Mouse (Mus musculus) neural tube, embryonic 13.5 days (tissue): Measurements from ENCODE around the gene Kcnc3. TPM values are rescaled to one million over a fixed set of nuclear protein-coding genes. Genes with fewer than 3 reads are reported as not detected.

Experiments used
- ATAC-seq: fragments of 200-750 bp; cut with Nextera tagmentation; 2 replicates; pipeline ENCODE4 v1.8.0; 2017; ENCODE audit warnings: low read depth, mild to moderate bottlenecking, moderate TSS enrichment, moderate library complexity
- H3K27ac ChIP-seq: fragments of 300-500 bp; sonication (generic); replicated peaks from 2 replicates; pipeline ENCODE4 v1.5.1; 2015; ENCODE audit warnings: moderate library complexity, mild to moderate bottlenecking, inconsistent platforms
- H3K27me3 ChIP-seq: fragments of 300-500 bp; sonication (generic); 2 replicates; pipeline ENCODE4 v1.6.1; 2015; ENCODE audit warnings: mild to moderate bottlenecking, inconsistent platforms
- H3K36me3 ChIP-seq: fragments of 300-500 bp; sonication (generic); 2 replicates; pipeline ENCODE4 v1.6.1; 2015; ENCODE audit warnings: mild to moderate bottlenecking, inconsistent platforms
- H3K4me1 ChIP-seq: fragments of 300-500 bp; sonication (generic); replicated peaks from 2 replicates; pipeline ENCODE4 v1.6.1; 2015; ENCODE audit warnings: inconsistent platforms
- H3K4me2 ChIP-seq: fragments of 300-500 bp; sonication (generic); 2 replicates; pipeline ENCODE4 v1.6.1; 2015; ENCODE audit warnings: inconsistent platforms, mild to moderate bottlenecking, moderate library complexity
- H3K4me3 ChIP-seq: fragments of 300-500 bp; sonication (generic); 2 replicates; pipeline ENCODE4 v1.5.1; 2015; ENCODE audit warnings: mild to moderate bottlenecking, inconsistent platforms
- H3K9ac ChIP-seq: fragments of 300-500 bp; sonication (generic); 2 replicates; pipeline ENCODE4 v1.6.1; 2015; ENCODE audit warnings: moderate library complexity, mild to moderate bottlenecking, inconsistent platforms
- H3K9me3 ChIP-seq: fragments of 300-500 bp; sonication (generic); 2 replicates; pipeline ENCODE4 v1.6.1; 2016; ENCODE audit warnings: inconsistent platforms
- WGBS: fragments of 180-500 bp; shearing (Covaris S2); methylation state at CpG from one replicate; pipeline ENCODE4 v1.1.7; 2015; 5-methylcytosine and 5-hydroxymethylcytosine counted together
- polyA plus RNA-seq: library from polyadenylated mRNA; unstranded; fragments of >200 nt; fragmentation: Nextera tagmentation; extraction: Ambion mirVana; gene quantifications from 2 replicates; pipeline ENCODE4 v1.2.1, GENCODE M21; 2015

Gene Kcnc3
- polyA plus RNA-seq, 1 experiment from 2014 or later: 4.7 TPM

DNA sequence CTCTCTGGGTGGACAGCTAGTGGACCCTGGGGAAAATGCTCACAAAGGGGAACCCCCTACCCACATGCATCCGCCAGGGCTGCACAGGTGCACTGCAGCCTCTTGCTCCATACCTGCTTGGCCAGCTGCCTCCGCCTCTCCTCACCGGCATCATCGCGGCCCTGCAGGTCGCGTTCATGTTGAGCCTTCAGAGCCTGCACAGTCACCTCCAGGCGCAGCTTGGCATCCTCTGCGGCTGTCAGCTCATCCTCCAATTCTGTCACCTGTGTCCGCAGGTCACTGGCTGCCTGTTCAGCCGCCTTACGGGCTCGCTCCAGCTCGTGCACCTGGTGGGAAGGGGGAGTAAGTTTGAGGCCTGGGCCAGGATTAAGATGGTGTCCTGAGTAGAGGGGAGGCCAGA, 25.5 kb downstream of the Kcnc3 start:
- peaks cover 9% of the 10 kb centered on the region; the same call in 1 of the 2 replicates for H3K4me1 ChIP-seq
- no peak overlapping the region for H3K9ac ChIP-seq
- 0 out of 2 replicates have a peak, but pooled peaks cover 9% of the 10 kb centered on the region for H3K9me3 ChIP-seq
- H3K27me3 ChIP-seq: peaks cover 32% of the 10 kb centered on the region
- H3K4me2 ChIP-seq: no peak overlapping the region
- no peak overlapping the region for H3K4me3 ChIP-seq
- H3K27ac ChIP-seq: no peak overlapping the region
- no peak for ATAC-seq
- 83% methylated on average over 14 of the region's 14 CpGs for WGBS
- no peaks in the 10 kb centered on the region for H3K36me3 ChIP-seq

DNA sequence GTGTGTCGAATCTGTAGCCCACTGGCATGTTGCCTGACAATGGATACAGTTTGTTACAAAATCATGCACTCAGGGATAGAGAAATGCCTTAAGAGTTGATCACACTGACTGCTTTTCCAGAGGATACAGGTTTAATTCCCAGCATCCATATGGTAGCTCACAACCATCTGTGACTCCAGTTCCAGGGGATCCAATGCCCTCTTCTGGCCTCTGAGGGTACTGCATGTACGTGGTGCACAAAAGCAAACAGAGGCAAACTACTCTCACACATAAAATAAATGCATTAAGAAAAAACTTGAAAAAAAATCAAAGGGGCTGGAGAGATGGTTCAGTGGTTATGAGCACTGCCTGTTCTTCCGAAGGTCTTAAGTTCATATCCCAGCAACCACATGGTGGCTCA, 26.6 kb downstream of the Kcnc3 start:
- no peak overlapping the region for H3K4me2 ChIP-seq
- no peak overlapping the region for H3K4me3 ChIP-seq
- peaks cover 9% of the 10 kb centered on the region; the same call in 1 of the 2 replicates for H3K4me1 ChIP-seq
- H3K9ac ChIP-seq: no peak overlapping the region
- H3K27ac ChIP-seq: no peak overlapping the region
- 0 out of 2 replicates have a peak, but pooled peaks cover 10% of the 10 kb centered on the region for H3K9me3 ChIP-seq
- 77% methylated on average over 3 of the region's 3 CpGs for WGBS
- no peaks in the 10 kb centered on the region for H3K36me3 ChIP-seq
- no peak for ATAC-seq
- peaks cover 32% of the 10 kb centered on the region for H3K27me3 ChIP-seq

DNA sequence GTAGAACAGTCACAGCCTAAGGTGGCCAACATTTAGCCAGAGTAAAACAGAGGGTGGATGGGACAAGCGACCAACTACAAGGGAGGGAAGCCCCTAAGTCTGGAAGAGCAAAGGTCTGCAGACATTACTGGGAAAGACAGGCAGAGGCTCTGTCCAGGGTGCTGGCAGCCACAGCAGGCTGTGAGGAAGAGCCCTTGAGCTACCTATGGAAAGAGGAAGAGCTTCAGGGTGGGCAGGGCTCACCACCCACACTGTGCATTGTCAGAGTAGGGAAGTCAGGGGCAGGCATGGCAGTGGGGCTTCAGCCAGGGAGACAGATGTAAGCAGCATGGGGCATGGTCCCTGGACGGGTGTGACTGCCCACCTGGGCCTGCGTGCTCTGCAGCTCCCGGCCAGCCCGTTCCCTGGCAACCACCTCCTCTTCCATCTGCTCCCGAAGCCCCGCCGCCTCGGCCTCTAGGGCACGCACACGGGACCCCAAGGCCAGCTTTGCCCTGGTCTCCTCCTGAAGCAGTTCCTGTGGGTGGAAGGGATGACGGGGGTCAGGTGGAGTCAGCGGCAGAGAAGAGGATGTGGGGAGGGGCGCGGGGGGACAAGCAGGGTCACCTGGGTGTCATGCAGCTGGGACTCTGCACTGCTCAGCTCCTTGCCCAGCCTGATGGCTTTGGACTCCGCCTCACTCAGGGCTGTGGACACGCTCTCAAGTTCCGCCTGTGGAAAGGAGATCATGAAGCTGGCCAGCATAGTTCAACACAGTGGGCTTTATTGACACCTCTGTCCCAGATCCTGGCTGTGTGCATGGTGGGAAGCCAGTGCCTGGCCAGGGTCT, 33.5 kb downstream of the Kcnc3 start:
- no peak for ATAC-seq
- no peak overlapping the region for H3K27ac ChIP-seq
- H3K4me3 ChIP-seq: no peak overlapping the region
- H3K9me3 ChIP-seq: 0 out of 2 replicates have a peak, but pooled peaks cover 13% of the 10 kb centered on the region
- H3K36me3 ChIP-seq: no peaks in the 10 kb centered on the region
- H3K9ac ChIP-seq: no peak overlapping the region
- 0 out of 2 replicates have a peak, but pooled peaks cover 4% of the 10 kb centered on the region for H3K27me3 ChIP-seq
- peaks cover 6% of the 10 kb centered on the region; the same call in 1 of the 2 replicates for H3K4me1 ChIP-seq
- no peak overlapping the region for H3K4me2 ChIP-seq
- 46% methylated on average over 18 of the region's 18 CpGs for WGBS

DNA sequence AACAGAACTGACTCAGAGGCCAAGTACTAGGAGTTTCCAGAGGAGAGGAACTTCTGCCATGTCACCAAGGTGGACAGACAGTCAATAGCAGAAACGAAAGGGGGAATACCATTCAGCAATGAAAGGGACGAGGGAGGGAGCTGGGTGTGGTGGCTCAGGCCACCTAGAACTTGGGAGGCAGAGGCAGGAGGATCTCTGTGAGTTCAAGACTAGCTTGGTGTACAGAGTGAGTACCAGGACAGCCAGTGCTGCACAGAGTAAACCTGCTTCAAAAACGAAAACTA, 34.0 kb downstream of the Kcnc3 start:
- H3K4me2 ChIP-seq: no peak overlapping the region
- H3K27ac ChIP-seq: no peak overlapping the region
- H3K9ac ChIP-seq: no peak overlapping the region
- peaks cover 6% of the 10 kb centered on the region; the same call in 1 of the 2 replicates for H3K4me1 ChIP-seq
- H3K36me3 ChIP-seq: no peaks in the 10 kb centered on the region
- ATAC-seq: no peak
- no peak overlapping the region for H3K4me3 ChIP-seq
- H3K27me3 ChIP-seq: 0 out of 2 replicates have a peak, but pooled peaks cover 4% of the 10 kb centered on the region
- 73% methylated on average over 3 of the region's 3 CpGs for WGBS
- 0 out of 2 replicates have a peak, but pooled peaks cover 11% of the 10 kb centered on the region for H3K9me3 ChIP-seq

DNA sequence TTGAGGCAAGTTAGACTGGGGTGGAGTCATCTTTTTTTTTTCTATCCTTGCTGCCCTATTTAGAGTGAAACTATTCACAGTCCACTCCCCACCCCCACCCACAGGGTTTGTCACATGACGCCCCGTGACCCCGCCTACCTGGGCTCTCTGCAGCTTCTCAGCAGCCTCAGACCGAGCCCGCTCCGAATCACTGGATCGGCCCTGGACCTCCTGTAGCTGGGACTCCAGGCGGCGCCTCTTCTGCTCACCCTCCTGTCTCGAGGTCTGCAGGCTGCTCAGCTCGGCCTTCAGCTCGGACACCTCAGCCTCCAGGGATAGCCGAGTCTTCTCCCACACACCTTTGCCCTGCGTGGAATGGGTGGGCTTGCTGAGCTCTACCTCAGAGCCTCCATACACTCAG, 34.4 kb downstream of the Kcnc3 start:
- Histone ChIP-seq H3K27ac (no peak overlapping the region), H3K9ac (no peak overlapping the region), H3K36me3 (no peaks in the 10 kb centered on the region), H3K9me3 (0 out of 2 replicates have a peak, but pooled peaks cover 8% of the 10 kb centered on the region), H3K4me3 (no peak overlapping the region), H3K4me1 (peaks cover 6% of the 10 kb centered on the region; the same call in 1 of the 2 replicates), H3K27me3 (0 out of 2 replicates have a peak, but pooled peaks cover 4% of the 10 kb centered on the region), H3K4me2 (no peak overlapping the region)
- ATAC-seq: no peak
- 65% methylated on average over 14 of the region's 14 CpGs for WGBS

DNA sequence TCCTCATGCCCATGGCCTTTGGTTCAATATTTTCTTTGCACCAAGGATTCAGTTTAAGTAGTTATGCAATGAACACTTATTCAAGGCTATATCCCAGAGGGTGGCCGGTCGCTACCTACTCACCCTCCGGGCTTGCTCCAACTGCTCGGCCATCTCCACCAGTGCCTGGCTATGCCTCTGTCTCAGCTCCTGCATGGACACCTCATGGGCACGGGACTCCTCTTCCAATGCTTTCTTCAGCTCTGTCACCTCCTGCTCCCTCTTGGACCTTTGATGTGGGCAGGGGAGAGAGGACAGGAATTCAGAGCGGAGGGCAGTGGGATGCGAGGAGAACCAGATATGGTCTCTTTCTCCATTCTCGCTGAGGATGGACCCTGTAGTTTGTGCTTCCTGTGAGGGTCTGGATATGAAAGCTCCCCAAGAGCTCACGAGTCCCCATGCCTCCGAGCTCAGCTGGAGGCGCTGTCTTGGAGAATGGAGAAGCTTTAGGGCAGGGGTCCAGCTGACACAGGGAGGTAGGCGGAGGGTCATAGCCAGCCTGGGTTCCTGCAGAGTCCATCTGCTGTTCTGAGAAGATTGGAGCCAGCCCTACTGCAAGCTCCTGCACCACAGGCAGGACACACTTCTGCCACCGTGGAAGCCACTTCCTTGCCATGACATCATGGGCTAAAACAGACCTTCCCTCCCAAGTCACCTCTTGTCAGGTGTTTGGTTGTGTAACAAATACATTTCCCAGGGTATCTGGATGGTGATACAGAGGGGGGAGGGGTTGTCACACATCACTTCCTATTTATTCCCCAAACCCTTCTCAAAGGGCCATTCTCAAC, 35.0 kb downstream of the Kcnc3 start:
- 86% methylated on average over 13 of the region's 13 CpGs for WGBS
- no peak for ATAC-seq
- Histone ChIP-seq H3K36me3 (no peaks in the 10 kb centered on the region), H3K9me3 (0 out of 2 replicates have a peak, but pooled peaks cover 4% of the 10 kb centered on the region), H3K4me2 (no peak overlapping the region), H3K4me3 (no peak overlapping the region), H3K9ac (no peak overlapping the region), H3K27me3 (0 out of 2 replicates have a peak, but pooled peaks cover 4% of the 10 kb centered on the region), H3K4me1 (peaks cover 6% of the 10 kb centered on the region; the same call in 1 of the 2 replicates), H3K27ac (no peak overlapping the region)

DNA sequence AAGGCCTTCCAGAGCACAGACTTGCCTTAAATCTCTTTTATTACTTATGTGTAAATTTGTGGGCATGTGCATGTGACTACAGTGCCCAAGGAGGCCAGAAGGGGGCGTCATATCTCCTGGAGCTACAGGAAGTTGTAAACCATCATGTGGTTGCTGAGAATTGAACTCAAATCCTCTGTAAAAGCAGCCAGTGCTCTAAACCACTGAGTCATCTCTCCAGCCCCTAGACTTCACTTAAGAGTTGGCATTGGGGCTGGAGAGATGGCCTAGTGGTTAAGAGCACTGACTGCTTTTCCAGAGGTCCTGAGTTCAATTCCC, 35.6 kb downstream of the Kcnc3 start:
- no peak overlapping the region for H3K4me3 ChIP-seq
- WGBS: 65% methylated on average over 1 of the region's 1 CpGs
- H3K27ac ChIP-seq: no peak overlapping the region
- no peak overlapping the region for H3K4me2 ChIP-seq
- H3K27me3 ChIP-seq: 0 out of 2 replicates have a peak, but pooled peaks cover 4% of the 10 kb centered on the region
- peaks cover 6% of the 10 kb centered on the region; the same call in 1 of the 2 replicates for H3K4me1 ChIP-seq
- no peak for ATAC-seq
- H3K9ac ChIP-seq: no peak overlapping the region
- 0 out of 2 replicates have a peak, but pooled peaks cover 4% of the 10 kb centered on the region for H3K9me3 ChIP-seq
- H3K36me3 ChIP-seq: no peaks in the 10 kb centered on the region

DNA sequence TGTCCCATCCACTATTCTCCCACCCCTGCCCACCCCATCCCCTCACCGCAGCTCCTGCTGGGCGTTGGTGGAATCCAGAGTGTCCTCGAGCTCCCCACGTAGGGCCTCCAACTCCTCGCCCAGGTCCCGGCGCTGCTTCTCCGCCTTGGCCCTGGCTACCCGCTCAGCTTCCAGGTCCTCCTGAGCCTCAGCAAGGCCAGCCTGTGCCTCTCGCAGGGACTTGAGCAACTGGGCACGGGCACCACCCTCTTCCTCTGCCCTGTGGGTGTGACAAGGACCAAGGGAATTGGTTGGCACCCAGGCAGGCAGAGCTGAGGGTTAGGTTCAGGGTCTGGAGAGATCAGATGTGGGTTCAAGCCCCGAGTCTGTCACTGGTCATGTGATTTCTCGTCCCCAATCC, 36.5 kb downstream of the Kcnc3 start:
- no peak for ATAC-seq
- WGBS: 85% methylated on average over 13 of the region's 13 CpGs
- H3K27ac ChIP-seq: no peak overlapping the region

DNA sequence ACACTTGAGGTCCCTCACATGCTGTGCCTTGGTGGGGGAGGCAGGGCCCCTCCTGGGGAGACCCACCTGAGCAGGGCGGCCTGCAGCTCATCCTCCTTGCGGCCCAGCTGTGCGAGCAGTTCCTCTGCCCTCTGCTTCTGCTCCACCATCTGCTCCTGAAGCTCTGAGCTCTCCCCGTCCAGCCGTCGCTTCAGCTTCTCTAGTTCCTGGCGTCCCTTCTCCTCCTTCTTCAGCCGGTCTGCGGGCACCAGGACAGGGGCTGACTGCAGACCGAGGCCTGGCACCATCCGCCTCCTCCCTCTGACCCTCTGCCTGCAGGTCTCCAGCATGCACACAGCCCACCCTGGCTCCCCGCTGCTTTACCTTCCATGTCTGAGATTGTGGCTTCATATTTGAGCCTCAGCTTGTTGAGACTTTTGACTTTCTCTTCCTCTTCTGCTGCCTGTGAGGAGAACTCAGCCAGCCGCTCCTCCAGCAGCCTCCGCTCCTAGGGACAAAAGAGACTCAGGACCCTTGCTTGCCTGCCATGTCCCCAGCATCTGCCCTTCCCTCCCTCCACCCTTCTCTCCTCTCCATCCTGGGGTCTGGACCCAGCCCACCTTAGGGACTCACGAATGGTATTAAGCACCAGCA, 38.1 kb downstream of the Kcnc3 start:
- H3K4me1 ChIP-seq: peaks cover 6% of the 10 kb centered on the region; the same call in 1 of the 2 replicates
- H3K9me3 ChIP-seq: no peaks in the 10 kb centered on the region
- H3K4me2 ChIP-seq: no peak overlapping the region
- 80% methylated on average over 15 of the region's 15 CpGs for WGBS
- ATAC-seq: no peak
- H3K36me3 ChIP-seq: no peaks in the 10 kb centered on the region
- H3K9ac ChIP-seq: no peak overlapping the region
- peaks cover 8% of the 10 kb centered on the region for H3K27me3 ChIP-seq
- H3K4me3 ChIP-seq: no peak overlapping the region
- H3K27ac ChIP-seq: no peak overlapping the region

More for the DNA sequence above, 36.5 kb downstream of the Kcnc3 start:
- peaks cover 6% of the 10 kb centered on the region; the same call in 1 of the 2 replicates for H3K4me1 ChIP-seq
- no peak overlapping the region for H3K4me3 ChIP-seq
- 0 out of 2 replicates have a peak, but pooled peaks cover 4% of the 10 kb centered on the region for H3K9me3 ChIP-seq
- no peaks in the 10 kb centered on the region for H3K36me3 ChIP-seq
- H3K27me3 ChIP-seq: 0 out of 2 replicates have a peak, but pooled peaks cover 4% of the 10 kb centered on the region
- H3K9ac ChIP-seq: no peak overlapping the region
- no peak overlapping the region for H3K4me2 ChIP-seq

DNA sequence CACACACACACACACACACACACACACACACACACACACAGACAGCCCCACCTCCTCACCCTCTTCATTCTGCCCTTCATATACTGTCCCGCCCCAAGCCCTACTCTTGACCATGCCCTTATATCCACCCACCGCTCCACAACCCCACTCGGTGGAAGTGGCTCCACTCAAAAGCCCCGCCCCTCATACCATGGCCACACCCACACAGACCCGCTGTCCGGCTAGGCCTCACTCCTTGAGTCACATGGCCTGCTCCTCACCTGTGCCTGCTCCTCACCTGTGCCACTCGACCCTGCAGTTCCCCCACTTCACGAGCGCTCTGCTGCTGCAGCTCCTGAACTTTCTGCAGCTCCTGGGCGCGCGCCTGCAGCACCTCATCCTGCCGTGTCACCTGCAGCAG, 40.0 kb downstream of the Kcnc3 start:
- H3K36me3 ChIP-seq: no peaks in the 10 kb centered on the region
- 79% methylated on average over 13 of the region's 13 CpGs for WGBS
- no peak overlapping the region for H3K4me3 ChIP-seq
- H3K9ac ChIP-seq: no peak overlapping the region
- H3K27me3 ChIP-seq: peaks cover 20% of the 10 kb centered on the region
- H3K27ac ChIP-seq: no peak overlapping the region
- H3K4me1 ChIP-seq: no peaks in the 10 kb centered on the region
- no peaks in the 10 kb centered on the region for H3K9me3 ChIP-seq
- H3K4me2 ChIP-seq: no peak overlapping the region
- no peak for ATAC-seq

DNA sequence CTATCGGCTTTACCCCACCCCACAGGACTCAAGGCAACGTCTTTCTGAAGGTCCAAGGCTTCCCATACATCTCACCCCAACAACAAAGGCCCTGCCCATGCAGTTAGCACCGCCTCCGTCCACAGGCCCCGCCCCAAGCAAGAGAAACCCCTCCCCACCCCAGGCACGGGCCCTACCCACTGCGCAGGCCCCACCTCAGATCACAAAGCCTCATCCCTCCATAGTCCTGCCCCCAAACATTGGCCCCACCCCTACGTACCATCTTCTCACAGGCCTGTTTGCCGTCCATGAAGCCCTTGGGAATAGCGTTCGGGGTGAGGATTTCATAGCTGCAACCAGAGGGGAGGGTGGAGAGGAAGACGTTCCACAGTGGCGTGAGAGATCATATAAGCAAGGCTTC, 42.2 kb downstream of the Kcnc3 start:
- Histone ChIP-seq H3K4me3 (no peak overlapping the region), H3K4me2 (no peak overlapping the region), H3K4me1 (no peaks in the 10 kb centered on the region), H3K9ac (no peak overlapping the region), H3K27me3 (peaks cover 24% of the 10 kb centered on the region), H3K27ac (no peak overlapping the region), H3K36me3 (no peaks in the 10 kb centered on the region), H3K9me3 (0 out of 2 replicates have a peak, but pooled peaks cover 5% of the 10 kb centered on the region)
- no peak for ATAC-seq
- WGBS: 25% methylated on average over 13 of the region's 13 CpGs
